Mouse (Mus musculus): ENCODE measurements around the gene Gm49342. TPM values are rescaled to one million over a fixed set of nuclear protein-coding genes. Genes with fewer than 3 reads are reported as not detected.
A peak's percentile ranks its signal among the peaks of the same experiment; 100 is the strongest.
"Not testable (repeated sequence)": the region's sequence is repeated elsewhere in the genome, so short reads cannot be mapped to it uniquely, and the experiment has no call there.

The Gm49342 gene
- total RNA-seq, 4 experiments from 2014 or later = 8.5 to 15.5 (median 10.8) TPM

- not testable (repeated sequence) for DNase-seq (ENCODE audit: low spot score in 2 of 2)
Measured at GRCm38 (mm10) chr14:50978451-50978850, 34.1 kb downstream of the Gm49342 start.

GRCm38 (mm10) chr14:50979631-50980030 lies 35.3 kb downstream of the Gm49342 start:
- DNase-seq (ENCODE audit: low spot score in 2 of 2) = no peak

GRCm38 (mm10) chr14:50981207-50981606 lies 36.9 kb downstream of the Gm49342 start:
- no peak for DNase-seq (ENCODE audit: low spot score in 2 of 2)

- no peak for DNase-seq (ENCODE audit: low spot score in 2 of 2)
Measured at GRCm38 (mm10) chr14:50981837-50982236, 37.5 kb downstream of the Gm49342 start.

- no peak for DNase-seq (ENCODE audit: low spot score in 2 of 2)
Measured at GRCm38 (mm10) chr14:50987668-50988067, 43.4 kb downstream of the Gm49342 start.

GRCm38 (mm10) chr14:50991037-50991436 lies 46.7 kb downstream of the Gm49342 start:
- DNase-seq (ENCODE audit: low spot score in 2 of 2) = no peak

- DNase-seq (ENCODE audit: low spot score in 2 of 2) = no peak
Measured at GRCm38 (mm10) chr14:50997088-50997487, 52.8 kb downstream of the Gm49342 start.

- no peak for DNase-seq (ENCODE audit: low spot score in 2 of 2)
Measured at GRCm38 (mm10) chr14:50997999-50998666, 53.8 kb downstream of the Gm49342 start.

- no peak for DNase-seq (ENCODE audit: low spot score in 2 of 2)
Measured at GRCm38 (mm10) chr14:51007152-51007801, 63.0 kb downstream of the Gm49342 start, which contains the start of gene Rnase10. Rnase10 (plus strand) TSS chr14:51007751.

- DNase-seq (ENCODE audit: low spot score in 2 of 2) = peak; percentile 14 to 30
Measured at GRCm38 (mm10) chr14:51007914-51008713, 63.8 kb downstream of the Gm49342 start.

- no peak for DNase-seq (ENCODE audit: low spot score in 2 of 2)
Measured at GRCm38 (mm10) chr14:51008781-51009180, 64.5 kb downstream of the Gm49342 start.

- DNase-seq (ENCODE audit: low spot score in 2 of 2) = no peak
Measured at GRCm38 (mm10) chr14:51009572-51009971, 65.3 kb downstream of the Gm49342 start.

Other genes with a start within 250 kb of the Gm49342 start
- gene Olfr748, start 237.1 kb upstream of the Gm49342 start, total RNA-seq (2022) = not detected
- not detected for gene Olfr749, start 199.4 kb upstream of the Gm49342 start, total RNA-seq (2022)
- 10 to 100 TPM; 62.3 to 73.2 (median 64.0) TPM for gene Ttc5, start 159.0 kb upstream of the Gm49342 start, total RNA-seq (2022)
- gene Ccnb1ip1, start 136.8 kb upstream of the Gm49342 start, total RNA-seq (2022) = under 1 TPM in 1 of 4 experiments, not detected in 3; 0.55 TPM
- gene Parp2, start 136.7 kb upstream of the Gm49342 start, total RNA-seq (2022) = 10 to 100 TPM; 27.2 to 29.0 (median 28.7) TPM
- gene Tep1, start 74.0 kb upstream of the Gm49342 start, total RNA-seq (2022) = 1 to 10 TPM; 5.1 to 8.0 (median 7.4) TPM
- 1 to 10 TPM; 5.1 to 6.4 (median 5.8) TPM for gene Klhl33, start 47.0 kb upstream of the Gm49342 start, total RNA-seq (2022)
- gene Osgep, start 19.6 kb upstream of the Gm49342 start, total RNA-seq (2022) = 10 to 100 TPM; 30.4 to 37.1 (median 34.9) TPM
- gene Apex1, start 19.5 kb upstream of the Gm49342 start, total RNA-seq (2022) = 10 to 100 TPM; 61.2 to 67.5 (median 64.1) TPM
- gene Pip4p1, start 13.7 kb upstream of the Gm49342 start, total RNA-seq (2022) = 100 to 1,000 TPM in 1 of 4 experiments, 10 to 100 TPM in 3; 87.5 to 104 (median 94.3) TPM
- gene Pnp, start 13.4 kb upstream of the Gm49342 start, total RNA-seq (2022) = 10 to 100 TPM; 14.9 to 21.4 (median 18.2) TPM
- 1 to 10 TPM; 1.3 to 2.0 (median 1.5) TPM for gene Pnp2, start 11.5 kb downstream of the Gm49342 start, total RNA-seq (2022)
- under 1 TPM in 1 of 4 experiments, not detected in 3; 0.20 TPM for gene Rnase10, start 63.2 kb downstream of the Gm49342 start, total RNA-seq (2022)
- gene Rnase9, start 97.4 kb downstream of the Gm49342 start, total RNA-seq (2022) = not detected
- not detected for gene Rnase11, start 105.6 kb downstream of the Gm49342 start, total RNA-seq (2022)
- not detected for gene Rnase12, start 113.1 kb downstream of the Gm49342 start, total RNA-seq (2022)
- gene Olfr750, start 129.9 kb downstream of the Gm49342 start, total RNA-seq (2022) = not detected
- 10 to 100 TPM; 14.0 to 46.9 (median 27.4) TPM for gene Rnase4, start 146.6 kb downstream of the Gm49342 start, total RNA-seq (2022)
- gene Ang, start 146.6 kb downstream of the Gm49342 start, total RNA-seq (2022) = 10 to 100 TPM in 2 of 4 experiments, 1 to 10 TPM in 2; 3.9 to 15.2 (median 8.4) TPM
- gene Eddm3b, start 169.9 kb downstream of the Gm49342 start, total RNA-seq (2022) = not detected
- under 1 TPM in 2 of 4 experiments, not detected in 2; 0.45 to 0.50 TPM for gene Rnase6, start 179.4 kb downstream of the Gm49342 start, total RNA-seq (2022)
- gene Rnase1, start 202.3 kb downstream of the Gm49342 start, total RNA-seq (2022) = 1 to 10 TPM; 2.7 to 5.0 (median 3.1) TPM
- gene Rnase2b, start 217.7 kb downstream of the Gm49342 start, total RNA-seq (2022) = under 1 TPM in 1 of 4 experiments, not detected in 3; 0.74 TPM